Mouse (Mus musculus): ENCODE results near the gene Ero1lb.
A peak's percentile ranks its signal among the peaks of the same experiment; 100 is the strongest.

Ero1lb gene

DNA sequence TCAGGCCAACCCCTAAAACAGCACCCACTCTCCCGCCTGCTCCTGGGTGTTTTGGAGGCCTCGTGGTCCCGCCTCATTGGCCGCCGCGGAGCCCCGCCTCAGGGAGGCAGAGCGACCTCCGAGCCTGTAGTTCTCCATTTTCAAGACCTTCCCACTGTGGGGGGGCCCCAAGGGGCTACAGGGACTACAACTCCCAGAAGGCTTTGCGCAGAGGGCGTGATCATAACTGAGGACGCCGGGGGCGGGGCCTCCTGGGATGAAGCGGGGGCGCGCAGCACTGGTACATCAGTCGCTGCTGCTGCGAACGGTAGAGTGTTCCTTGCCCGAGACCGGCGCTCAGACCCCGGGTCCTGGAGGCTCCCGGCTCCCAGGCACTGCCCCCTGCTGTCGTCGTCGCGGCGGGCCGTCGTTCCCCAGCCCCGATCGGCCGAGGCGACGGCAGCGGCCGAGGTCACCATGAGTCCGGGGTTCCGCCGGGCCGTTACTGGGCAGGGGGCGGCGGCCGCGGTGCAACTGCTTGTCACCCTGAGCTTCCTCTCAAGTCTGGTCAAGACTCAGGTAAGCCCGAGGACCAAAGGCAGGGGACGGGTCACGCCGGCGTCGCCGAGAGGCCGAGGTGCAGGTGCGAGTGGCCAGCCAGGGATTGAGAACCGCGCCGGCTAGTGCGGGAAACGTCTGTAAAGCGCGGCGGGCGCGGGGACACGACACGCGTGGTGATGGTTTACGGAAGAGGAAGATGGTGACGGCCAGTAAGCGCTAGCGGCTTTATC lies at the start of gene Ero1lb:
Gene Ero1lb (plus strand): TSS at position 254 of the 770 bp plus-strand sequence.
- DNase-seq (ENCODE audit: low read depth, low spot score) = peak; percentile 95

DNA sequence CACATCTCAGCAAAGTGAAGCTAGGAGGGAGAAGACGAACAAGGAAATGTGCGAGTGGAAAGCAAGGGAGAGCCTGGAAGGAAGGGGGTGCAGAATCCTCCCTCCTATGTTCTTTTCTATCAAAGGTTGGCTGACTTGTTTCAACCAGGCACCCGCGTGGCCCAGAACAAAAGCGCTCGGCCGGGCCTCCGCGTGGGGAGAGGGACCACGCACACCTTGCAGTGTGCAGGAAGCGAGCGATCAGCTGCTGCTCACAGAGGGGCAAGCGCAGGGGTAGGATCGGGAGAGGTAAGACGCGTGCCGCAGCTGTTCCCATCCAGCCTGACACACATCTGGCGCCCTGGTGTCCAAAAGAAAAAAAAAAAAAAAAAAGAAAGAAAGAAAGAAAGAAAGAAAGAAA lies 46.3 kb upstream of the Ero1lb start:
- DNase-seq (ENCODE audit: low read depth, low spot score) = no peak

DNA sequence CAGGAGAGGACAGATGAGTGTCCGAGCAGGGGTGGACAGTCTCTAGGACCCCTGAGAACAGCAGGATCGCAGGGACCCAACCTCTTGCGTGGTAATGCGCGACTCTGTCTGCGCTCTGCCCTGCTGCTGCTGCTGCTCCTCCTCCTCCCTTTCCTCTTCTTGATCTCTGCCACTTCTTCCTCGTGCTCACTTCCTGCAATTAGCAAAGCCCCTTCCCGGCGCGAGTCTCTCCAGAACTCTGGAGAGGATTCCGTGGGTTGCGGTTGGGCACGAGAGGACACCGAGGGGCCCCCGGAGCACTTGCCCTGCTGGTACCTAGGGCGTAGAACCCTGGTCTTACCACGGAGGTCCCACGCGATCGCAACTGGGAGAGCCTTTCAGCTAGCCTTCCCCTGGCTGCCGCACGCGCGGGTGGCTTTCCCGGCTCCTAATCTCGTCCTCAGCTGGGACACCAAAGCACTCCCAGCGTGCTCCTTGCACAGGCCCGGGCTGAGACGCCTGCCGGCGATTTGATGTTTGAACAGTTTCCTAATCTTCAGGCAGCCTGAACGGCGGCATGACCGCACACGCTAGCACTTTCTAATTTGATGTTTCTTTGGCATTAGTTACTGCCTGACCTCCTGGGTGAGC lies 45.6 kb upstream of the Ero1lb start, which contains the start of gene Edaradd:
Gene Edaradd (minus strand): TSS at position 484 of the 630 bp plus-strand sequence.
- peak; percentile 47 for DNase-seq (ENCODE audit: low read depth, low spot score)

DNA sequence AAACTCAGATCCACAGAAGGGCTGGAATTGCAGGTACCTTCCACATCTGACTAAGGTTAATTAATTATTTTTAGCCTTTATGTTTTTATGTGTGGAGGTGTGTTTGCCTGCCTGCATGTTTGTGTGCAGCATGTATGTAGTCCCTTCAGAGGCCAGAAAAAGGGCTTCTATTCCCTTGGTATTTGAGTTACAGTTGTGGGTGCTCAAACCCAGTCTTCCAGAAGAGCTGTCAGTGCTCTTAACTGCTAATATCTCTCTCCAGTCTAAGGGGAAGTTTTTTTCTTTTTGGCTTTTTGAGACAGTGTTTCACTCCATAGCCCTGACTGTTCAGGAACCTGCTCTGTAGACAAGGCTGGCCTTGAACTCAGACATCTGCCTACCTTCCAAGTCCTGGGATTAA lies 43.3 kb upstream of the Ero1lb start:
- DNase-seq (ENCODE audit: low read depth, low spot score) = no peak

DNA sequence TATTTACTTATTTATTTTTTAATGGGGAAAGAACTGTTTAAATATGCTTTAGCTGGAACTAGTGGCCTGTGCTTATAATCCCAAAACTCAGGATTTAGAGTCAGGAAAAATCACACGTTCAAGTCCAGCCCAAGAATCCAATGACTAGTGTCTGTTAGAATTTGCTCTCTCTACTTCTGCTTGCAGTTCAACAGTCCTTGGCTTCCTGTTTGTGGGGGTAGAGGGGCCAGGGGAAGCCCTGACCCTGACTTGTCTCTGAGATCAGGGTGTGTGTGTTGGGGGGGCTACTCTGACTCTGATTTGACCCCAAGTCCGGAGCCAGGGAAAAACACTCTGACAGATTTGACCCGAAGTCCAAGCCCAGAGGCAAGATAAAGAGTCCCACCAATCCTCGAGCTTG lies 40.0 kb upstream of the Ero1lb start:
- DNase-seq (ENCODE audit: low read depth, low spot score) = no peak

DNA sequence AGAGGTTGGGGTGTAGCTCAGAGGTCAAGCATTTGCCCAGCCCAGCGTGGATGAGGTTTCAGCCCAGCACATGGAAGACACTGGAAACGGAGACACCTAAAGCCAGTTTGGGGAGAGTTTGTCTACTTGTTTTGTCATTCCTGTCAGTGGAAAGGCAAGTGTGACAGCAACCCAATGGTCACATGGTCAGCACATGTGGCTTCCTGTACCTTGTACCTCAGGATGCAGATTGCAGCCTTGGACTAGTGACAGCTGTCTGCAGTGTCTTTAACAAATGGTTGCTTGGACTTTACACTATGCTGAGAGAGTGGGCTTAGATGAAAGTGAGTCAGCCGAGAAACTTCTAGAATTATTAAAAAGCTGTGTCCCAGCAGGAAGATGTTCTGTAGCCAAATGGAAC lies 31.0 kb upstream of the Ero1lb start:
- DNase-seq (ENCODE audit: low read depth, low spot score) = no peak

DNA sequence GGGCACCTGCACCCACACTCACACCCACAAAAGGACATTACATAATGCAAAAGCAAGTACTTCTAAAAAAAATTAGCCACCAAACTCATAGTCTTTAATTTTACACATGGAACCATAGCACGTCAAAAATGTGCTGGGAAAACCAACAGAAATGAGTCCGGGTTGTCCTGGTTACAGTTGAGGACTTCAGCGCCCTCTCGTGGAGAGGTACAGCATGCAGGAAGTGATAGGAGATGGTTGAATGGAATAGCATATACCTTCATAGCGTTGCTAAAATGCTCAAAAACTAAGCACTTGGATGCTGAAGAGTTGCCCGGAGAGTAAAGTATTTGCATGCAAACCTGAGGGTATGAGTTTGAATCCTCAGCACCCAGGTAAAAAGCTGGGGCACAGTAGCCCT lies 27.7 kb upstream of the Ero1lb start:
- DNase-seq (ENCODE audit: low read depth, low spot score) = no peak

DNA sequence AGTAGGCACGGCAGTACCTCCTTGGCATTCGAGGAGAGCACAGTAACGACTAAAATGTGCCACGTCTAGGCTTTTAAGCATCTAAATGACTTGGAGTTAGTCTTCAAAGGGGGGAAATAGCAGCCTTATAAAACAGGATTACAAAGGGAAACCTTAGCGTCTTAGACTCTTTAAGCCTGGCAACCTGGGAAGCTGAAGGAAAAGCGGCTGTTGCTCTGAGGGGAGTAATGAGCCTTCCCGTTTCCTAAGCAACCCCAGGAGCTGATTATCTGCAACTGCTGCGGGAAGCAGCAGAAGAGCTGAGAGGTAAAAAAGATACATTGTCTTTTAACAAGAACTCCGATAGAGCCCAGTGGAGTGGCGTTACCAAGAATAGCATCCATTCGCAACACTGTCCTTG lies 26.0 kb upstream of the Ero1lb start:
- DNase-seq (ENCODE audit: low read depth, low spot score) = no peak

DNA sequence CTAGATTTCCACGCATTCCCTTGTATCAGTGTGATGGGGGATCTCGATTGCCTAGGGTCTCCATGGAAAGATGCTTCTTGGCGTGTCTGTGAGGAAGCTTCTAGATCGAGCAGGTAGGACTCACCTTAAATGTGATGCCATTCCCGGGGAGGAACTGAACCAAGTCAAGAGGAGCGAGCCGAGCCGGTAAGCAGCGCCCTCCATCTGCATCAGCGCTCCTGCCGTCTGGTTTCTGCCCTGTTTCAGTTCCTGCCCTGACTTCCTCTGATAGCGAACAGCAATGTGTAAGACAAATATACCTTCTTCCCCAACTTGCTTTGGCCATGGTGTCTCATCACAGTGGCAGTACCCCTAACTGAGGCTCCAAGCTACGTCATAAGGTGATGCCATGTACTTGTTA lies 25.6 kb upstream of the Ero1lb start:
- DNase-seq (ENCODE audit: low read depth, low spot score) = no peak

DNA sequence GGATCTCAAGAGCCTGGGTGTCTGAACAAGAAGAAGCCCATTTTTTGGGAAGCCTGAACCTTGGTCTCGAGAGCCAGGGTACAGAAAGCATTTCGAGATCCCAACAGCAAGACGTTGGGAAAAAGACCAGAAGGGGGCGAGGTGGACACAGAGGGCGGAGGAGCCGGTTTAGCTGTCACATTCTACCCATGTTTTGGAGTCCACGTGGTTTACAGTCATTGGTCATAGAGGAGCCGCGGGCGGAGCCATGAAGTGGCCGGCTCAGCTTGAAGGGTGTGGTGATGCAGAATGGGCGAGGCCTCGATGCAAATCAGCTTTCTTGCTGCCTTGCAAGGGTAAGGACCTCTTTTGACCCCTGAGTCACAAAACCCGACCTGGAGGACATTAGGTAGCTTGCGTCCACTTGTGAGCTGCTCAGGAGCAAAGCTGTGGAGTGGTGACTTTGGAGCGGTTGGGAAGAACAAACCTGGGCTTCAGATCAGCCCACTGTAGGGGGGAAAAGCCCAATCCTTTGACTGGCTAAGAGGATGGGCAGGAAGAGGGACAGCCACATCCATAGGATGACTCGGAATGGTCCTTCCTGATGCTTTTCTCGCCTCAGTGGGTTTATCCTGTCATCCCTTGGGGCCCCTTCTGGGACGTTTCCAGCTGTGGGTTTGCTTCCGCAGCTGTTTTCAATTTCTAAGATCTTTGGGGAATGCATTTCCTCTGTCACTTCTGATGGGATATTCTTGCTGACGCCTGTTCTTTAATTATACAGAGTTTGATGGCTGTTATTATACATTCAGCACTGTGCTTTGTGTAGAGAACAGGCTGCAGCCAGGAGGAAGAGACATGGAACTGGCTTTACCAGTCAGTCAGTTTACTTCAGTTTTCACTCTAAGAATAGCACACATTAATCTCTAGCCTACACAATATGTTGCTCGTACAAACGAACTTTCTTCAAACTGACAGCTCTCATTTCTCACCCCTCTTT lies 23.4 kb upstream of the Ero1lb start:
- no peak for DNase-seq (ENCODE audit: low read depth, low spot score)

DNA sequence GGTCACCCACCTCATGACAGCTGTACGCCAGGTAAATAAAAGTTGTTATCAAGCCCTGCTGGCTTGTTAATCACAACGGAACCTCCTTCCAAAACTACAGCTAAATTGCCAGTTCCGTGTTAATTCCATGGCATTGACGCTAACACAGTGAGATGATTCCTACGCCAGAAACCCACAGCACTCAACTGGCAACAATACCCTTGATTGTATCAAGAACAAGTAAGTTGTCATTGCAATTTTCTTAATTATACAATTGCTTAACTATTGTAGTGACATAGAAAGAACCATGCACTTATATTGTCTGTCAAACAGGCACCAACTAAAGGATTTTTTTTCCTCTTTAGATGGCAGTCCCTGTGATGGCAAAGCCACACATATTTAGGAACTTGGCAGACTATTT lies 22.4 kb upstream of the Ero1lb start:
- no peak for DNase-seq (ENCODE audit: low read depth, low spot score)

DNA sequence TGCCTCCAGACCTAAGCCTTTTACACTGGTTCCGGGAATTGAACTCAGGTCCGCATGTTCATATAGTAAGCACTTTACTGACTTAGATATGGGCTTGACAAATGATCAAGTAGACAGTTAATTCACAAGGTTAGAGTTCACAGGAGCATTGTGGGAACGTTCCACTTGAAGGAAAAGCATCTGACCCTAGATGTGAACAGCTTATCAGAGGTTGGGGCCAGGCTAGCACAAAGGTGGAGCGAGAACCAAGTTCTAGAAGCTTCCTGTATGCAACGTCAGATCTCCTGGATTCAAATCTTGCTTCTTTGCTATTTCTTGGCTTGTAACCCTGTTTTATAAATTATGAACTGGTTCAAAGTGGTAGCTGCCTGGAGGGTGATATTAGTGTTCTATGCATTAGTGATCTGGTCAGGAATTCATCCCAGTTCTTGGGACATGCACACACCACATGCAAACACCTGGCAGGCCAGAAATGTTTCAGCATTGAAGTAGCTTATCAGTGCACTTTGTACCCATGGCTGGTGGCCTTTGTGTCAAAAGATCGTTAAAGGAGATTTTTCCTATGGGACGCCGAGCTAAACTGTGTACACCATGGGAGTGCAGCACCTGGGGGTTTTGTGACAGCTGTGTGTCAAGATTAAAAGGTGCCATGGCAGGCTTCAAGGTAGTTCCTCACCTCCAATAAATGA lies 21.6 kb upstream of the Ero1lb start:
- no peak for DNase-seq (ENCODE audit: low read depth, low spot score)

DNA sequence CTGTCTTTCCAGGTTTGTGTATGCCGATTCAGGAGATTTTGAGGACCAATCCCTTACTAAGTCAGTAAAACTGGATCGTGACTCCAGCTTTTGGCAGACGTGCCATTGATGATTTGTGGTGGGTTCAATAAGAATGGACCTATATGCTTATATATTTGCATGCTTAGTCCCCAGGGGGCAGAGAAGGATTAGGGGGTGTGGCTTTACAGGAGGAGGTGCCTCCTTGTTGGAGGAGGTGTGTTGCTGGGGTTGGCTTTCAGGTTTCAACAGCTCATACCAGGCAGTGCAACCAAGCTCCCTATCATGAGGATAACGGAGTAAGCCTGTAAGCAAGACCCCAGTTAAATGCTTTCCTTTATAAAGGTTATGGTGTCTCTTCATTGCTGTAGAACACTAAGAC lies 11.5 kb upstream of the Ero1lb start:
- no peak for DNase-seq (ENCODE audit: low read depth, low spot score)

DNA sequence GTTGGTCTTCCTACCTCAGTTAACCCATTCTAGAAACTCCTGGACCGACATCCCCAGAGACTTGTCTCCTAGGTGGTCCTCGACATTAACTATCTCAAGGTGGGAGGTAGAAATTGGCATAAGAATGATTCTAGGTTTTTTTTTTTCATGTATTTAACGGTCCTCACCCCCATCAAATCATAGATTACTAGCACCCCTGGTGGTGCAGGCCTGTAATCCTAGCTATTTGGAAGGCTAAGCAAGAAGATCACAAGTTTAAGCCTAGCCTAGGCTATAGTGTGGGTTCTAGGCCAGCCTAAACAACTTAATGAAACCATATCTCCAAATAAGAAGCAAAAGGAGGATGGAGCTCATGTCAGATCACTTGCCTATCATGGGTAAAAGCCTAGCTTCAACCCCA lies 6.6 kb upstream of the Ero1lb start:
- no peak for DNase-seq (ENCODE audit: low read depth, low spot score)

DNA sequence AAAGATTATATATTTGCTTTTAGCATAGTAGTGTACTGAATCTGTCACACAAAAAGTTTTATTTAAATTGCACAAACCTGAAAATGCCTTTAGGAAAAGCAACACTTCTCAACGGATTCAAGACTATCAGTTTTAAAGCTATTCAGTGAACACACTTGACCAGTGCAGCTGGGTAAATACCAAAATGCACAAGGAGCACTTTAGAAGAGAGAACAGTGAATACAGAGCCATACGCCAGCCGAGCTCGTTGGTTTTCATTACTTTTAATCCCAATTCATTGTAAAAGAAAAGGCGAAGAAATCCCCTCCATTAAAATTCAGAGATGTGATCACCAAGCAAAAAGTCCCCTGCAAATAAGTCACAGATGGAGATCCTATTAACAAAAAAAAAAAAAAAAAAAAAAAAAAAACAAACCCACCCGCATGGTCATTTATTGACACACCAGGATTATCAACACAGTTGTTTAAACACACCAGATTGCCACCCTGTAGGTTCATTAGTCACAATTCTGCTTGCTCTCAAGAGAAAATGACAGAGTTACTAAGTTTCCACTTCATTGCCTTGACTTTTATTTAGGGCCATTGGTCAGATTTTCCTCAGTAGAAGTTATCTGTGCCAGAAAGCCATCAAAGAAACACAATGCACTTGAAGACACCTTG lies 6.1 kb upstream of the Ero1lb start:
- DNase-seq (ENCODE audit: low read depth, low spot score) = no peak

DNA sequence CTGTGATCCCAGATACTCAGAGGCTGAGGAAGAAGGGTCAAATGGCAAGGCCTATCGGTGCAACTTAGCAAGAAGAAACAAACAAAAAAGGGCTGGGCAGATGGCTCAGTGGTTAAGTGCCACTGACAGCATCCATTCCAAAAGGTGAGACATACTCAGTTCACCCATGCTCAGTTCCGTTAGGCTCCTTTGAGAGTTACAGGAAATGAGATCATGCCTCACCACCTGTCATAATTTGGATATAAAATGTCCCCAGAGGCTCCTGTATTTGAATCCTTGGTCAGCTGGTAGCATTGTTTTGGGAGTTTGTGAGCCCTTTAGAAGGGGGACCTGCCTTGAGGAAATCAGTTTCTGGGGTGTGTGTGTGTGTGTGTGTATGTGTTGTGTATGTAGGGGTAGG lies 3.9 kb upstream of the Ero1lb start:
- no peak for DNase-seq (ENCODE audit: low read depth, low spot score)

DNA sequence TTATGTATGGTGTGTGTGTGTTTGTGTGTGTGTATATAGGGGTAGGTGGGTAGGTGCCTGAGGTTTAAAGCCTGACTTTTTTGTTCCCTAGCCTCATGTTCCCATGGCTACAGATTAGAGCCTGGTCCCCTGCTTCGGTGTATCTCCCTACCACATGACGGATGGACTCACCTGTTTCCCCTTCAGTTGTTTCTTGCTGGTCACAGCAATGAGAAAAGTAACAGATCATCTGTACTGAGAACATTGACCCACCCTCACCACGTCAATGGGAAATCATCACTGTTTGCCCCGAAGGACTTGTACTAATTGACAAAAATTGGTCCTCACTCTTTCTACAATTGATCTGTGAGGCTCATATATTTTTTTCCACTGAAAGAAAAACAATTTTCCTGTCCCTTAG lies 3.4 kb upstream of the Ero1lb start:
- DNase-seq (ENCODE audit: low read depth, low spot score) = no peak

DNA sequence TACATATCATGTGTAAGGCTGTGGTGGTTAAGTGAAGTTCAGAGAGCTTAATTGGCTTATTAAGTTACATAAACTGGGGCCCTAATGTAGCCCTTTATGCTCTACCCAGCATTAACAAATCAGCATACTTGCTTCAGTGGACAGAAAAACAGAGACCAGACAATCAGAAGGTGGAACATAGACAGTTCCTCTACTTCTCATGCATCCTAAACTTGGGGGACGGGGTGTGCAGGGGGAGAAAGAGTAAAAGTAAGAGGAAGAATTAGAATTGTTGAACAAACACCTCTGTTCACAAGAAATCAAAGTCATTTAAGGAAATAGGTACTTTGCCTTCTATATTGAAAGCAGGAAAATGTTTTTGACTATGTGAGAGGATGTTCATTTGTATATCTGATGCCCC lies 2.3 kb downstream of the Ero1lb start:
- no peak for DNase-seq (ENCODE audit: low read depth, low spot score)

DNA sequence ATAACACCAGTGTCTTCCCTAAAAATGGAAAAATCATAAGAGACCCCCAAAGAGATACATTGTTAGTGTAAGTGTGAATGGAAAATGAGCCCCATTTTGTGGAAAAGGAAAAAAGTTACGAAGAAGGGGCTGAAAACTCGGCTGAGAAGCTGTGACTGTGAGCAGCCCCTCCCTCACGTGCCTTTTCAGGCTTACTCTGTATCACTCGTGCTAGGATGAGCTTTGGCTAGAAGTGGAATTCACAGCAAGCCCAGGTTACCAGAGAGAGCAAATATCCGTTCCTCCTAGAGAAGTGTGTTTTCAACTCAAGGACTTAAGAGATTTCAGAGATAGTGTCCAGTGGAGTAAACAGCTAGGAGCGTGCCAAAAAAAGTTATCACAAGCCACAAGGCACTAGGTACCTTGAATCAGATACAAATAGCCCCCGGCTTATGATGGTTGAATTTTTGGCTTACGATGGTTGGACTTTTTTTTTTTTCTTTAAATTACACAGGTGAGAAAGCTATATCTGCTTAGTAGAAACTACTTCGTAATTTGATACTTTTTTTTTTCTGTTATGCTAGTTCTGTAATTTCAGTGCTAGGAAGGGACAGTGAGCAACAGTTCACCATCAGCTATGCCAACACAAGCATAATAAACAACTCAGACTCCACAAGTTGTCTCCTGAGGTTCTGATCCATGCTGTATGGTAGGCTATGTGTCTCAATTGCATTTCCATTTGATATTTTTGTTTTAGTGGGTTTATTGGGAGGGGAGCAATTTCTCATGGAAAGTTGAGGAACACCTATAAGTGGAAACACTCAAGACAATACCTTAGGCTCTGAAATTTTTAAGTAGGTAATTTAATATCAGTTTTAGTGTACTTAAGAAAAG lies 3.2 kb downstream of the Ero1lb start:
- DNase-seq (ENCODE audit: low read depth, low spot score) = no peak

DNA sequence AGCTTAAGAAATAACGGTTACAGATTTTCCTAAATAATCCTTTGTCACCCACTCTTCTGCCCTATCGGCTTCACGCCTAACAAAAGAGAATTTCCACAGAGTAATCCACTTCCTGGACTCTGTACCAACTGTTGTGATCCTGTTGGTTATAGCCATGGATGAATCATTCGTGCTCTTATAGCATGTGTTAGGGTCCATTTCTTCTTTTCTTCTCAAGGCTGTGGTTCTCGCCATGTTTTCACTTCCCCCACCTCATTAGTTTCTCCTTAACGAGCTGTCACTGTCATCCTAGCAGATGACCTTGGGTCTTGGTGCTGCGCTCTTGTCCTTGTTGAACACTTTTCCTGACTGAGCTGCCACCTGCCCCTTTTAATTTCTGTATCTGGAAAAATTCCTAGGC lies 4.1 kb downstream of the Ero1lb start:
- DNase-seq (ENCODE audit: low read depth, low spot score) = no peak
